Mouse (Mus musculus) limb, embryonic 11.5 days (tissue): ENCODE measurements at regions not wholly inside any gene's neighbourhood (a gene's known extent, or its start where the extent isn't known, plus 50 kb on each side); places are given as distances from the start of the nearest gene placed in this dataset.

Source experiments
- ATAC-seq: fragments of 200-750 bp; cut with Nextera tagmentation; 2 replicates; pipeline ENCODE4 v1.8.0; 2017; ENCODE audit warnings: low read depth; ENCODE audit not compliant: insufficient number of reproducible peaks, low FRiP score, low TSS enrichment
- DNase-seq: peaks from one replicate; pipeline ENCODE4 v3.0.0-alpha.2; 2015; ENCODE audit warnings: low spot score
- H3K27ac ChIP-seq: fragments of 300-500 bp; sonication (generic); replicated peaks from 2 replicates; pipeline ENCODE4 v1.5.1; 2014; ENCODE audit warnings: low read depth, mild to moderate bottlenecking, low read length
- H3K27me3 ChIP-seq: fragments of 300-500 bp; sonication (generic); 2 replicates; pipeline ENCODE4 v1.6.1; 2014; ENCODE audit warnings: mild to moderate bottlenecking, low read length, mixed read lengths; ENCODE audit not compliant: control insufficient read depth, insufficient read depth
- H3K36me3 ChIP-seq: fragments of 300-500 bp; sonication (generic); 2 replicates; pipeline ENCODE4 v1.6.1; 2014; ENCODE audit warnings: mild to moderate bottlenecking, low read length, moderate library complexity, mixed read lengths; ENCODE audit not compliant: control insufficient read depth, insufficient read depth
- H3K4me1 ChIP-seq: fragments of 300-500 bp; sonication (generic); 2 replicates; pipeline ENCODE4 v1.6.1; 2014; ENCODE audit warnings: low read length, mixed read lengths; ENCODE audit not compliant: control insufficient read depth, insufficient read depth
- H3K4me2 ChIP-seq: fragments of 300-500 bp; sonication (generic); 2 replicates; pipeline ENCODE4 v1.6.1; 2014; ENCODE audit warnings: low read depth, mild to moderate bottlenecking, moderate library complexity; ENCODE audit not compliant: severe bottlenecking
- H3K4me3 ChIP-seq: fragments of 300-500 bp; sonication (generic); 2 replicates; pipeline ENCODE4 v1.5.1; 2014; ENCODE audit warnings: low read depth, low read length
- H3K9ac ChIP-seq: fragments of 300-500 bp; sonication (generic); 2 replicates; pipeline ENCODE4 v1.6.1; 2014; ENCODE audit warnings: mild to moderate bottlenecking, low read length
- H3K9me3 ChIP-seq: fragments of 300-500 bp; sonication (generic); 2 replicates; pipeline ENCODE4 v1.6.1; 2016; ENCODE audit warnings: low read length; ENCODE audit not compliant: control insufficient read depth
- WGBS: fragments of 180-500 bp; shearing (Covaris S2); extraction: QIAGEN DNeasy Blood & Tissue Kit; methylation state at CpG from one replicate; pipeline ENCODE4 v1.1.7; 2014; 5-methylcytosine and 5-hydroxymethylcytosine counted together

- no peak overlapping the region for H3K9ac ChIP-seq
Measured at GRCm38 (mm10) chr7:72584427-72584826, 278.0 kb upstream of the Mctp2 start.

DNA sequence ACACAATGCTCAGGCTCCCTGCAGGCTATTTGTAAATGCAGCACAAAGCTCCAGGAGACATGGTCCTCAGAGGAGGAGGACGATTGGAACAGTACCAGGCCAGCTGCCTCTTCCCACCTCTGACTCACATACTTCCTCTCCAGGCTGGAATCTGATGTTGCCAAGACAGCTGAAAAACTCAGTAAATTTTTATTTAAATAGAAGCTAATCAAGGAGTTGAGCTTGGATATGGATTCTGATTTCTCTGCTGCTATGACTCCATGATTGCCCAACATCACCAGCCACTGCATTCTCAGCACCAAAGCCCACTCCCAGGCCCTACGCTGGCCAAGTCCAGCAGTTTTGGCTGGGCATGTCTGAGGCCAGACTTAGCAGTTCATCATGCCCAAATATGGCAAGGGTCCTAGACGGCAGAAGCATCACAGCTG is 282.8 kb upstream of the Mctp2 start:
- 75% methylated on average over 3 of the region's 3 CpGs for WGBS
- no peak overlapping the region for H3K4me2 ChIP-seq
- H3K9ac ChIP-seq = no peak overlapping the region
- H3K27ac ChIP-seq = no peak overlapping the region
- DNase-seq = no peak
- H3K36me3 ChIP-seq = no peaks in the 10 kb centered on the region
- ATAC-seq = no peak
- H3K4me1 ChIP-seq = no peaks in the 10 kb centered on the region
- no peaks in the 10 kb centered on the region for H3K27me3 ChIP-seq
- H3K9me3 ChIP-seq = no peaks in the 10 kb centered on the region
- H3K4me3 ChIP-seq = no peak overlapping the region

More at GRCm38 (mm10) chr7:72584427-72584826, 278.0 kb upstream of the Mctp2 start:
- Histone ChIP-seq H3K36me3 (no peaks in the 10 kb centered on the region), H3K9me3 (no peaks in the 10 kb centered on the region), H3K4me2 (no peak overlapping the region), H3K27ac (no peak overlapping the region), H3K4me3 (no peak overlapping the region), H3K27me3 (no peaks in the 10 kb centered on the region), H3K4me1 (no peaks in the 10 kb centered on the region)
- DNase-seq = no peak
- WGBS = 83% methylated on average over 3 of the region's 3 CpGs
- ATAC-seq = no peak

GRCm38 (mm10) chr7:72590351-72591115 is 284.1 kb upstream of the Mctp2 start:
- Histone ChIP-seq H3K27ac (no peak overlapping the region), H3K4me3 (no peak overlapping the region), H3K9me3 (no peaks in the 10 kb centered on the region), H3K27me3 (no peaks in the 10 kb centered on the region), H3K4me2 (no peak overlapping the region), H3K9ac (no peak overlapping the region), H3K4me1 (no peaks in the 10 kb centered on the region), H3K36me3 (no peaks in the 10 kb centered on the region)
- no peak for DNase-seq
- ATAC-seq = no peak
- WGBS = 81% methylated on average over 4 of the region's 4 CpGs

DNA sequence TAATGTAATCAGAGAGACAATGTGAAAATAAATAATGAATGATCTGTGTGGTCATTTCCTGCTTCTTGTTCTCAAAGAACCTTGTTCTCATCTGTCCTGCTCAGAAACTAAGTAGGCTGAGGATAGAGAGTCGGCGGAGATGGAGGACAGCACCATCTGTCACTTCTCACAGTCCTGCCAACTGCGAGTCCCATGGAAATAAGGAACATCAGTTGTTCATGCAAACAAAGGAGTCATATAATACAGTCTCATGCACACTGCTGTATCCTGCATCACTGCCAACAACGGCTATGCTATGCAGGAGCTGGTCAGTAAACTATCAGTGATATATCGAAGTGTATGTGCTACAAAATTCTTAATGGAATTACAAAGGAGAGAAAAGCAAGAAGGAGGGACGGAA is 285.7 kb upstream of the Mctp2 start:
- no peak for DNase-seq
- H3K27me3 ChIP-seq = no peaks in the 10 kb centered on the region

DNA sequence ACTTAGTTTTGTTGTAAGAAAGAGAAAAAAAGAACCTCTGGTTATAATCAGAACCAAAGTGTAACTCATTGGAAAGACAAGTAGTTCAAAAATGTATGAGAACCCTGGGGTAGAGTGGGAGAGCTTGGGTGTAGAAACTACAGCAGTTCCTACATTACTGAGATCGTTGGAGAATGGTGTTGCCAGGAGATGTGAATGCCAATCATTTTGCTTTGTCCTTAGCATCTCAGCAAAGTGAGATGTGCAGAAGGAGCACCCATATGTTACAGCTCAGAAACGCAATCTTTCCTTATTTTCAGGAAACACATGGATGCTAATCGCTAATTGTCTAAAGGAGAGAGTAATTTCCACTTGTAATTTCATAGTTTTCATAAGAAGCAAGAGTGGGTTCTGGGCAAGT is 286.2 kb upstream of the Mctp2 start:
- H3K27ac ChIP-seq = no peak overlapping the region
- H3K4me1 ChIP-seq = no peaks in the 10 kb centered on the region
- no peak overlapping the region for H3K4me2 ChIP-seq
- no peak for ATAC-seq
- H3K9ac ChIP-seq = no peak overlapping the region
- H3K36me3 ChIP-seq = no peaks in the 10 kb centered on the region
- whole genome bisulfite sequencing = 90% methylated on average over 3 of the region's 3 CpGs
- no peaks in the 10 kb centered on the region for H3K27me3 ChIP-seq
- no peak overlapping the region for H3K4me3 ChIP-seq
- no peak for DNase-seq
- no peaks in the 10 kb centered on the region for H3K9me3 ChIP-seq

More for the DNA sequence above, 285.7 kb upstream of the Mctp2 start:
- H3K27ac ChIP-seq = no peak overlapping the region
- H3K9me3 ChIP-seq = no peaks in the 10 kb centered on the region
- no peak overlapping the region for H3K4me3 ChIP-seq
- 87% methylated on average over 6 of the region's 6 CpGs for WGBS
- H3K4me2 ChIP-seq = no peak overlapping the region
- no peaks in the 10 kb centered on the region for H3K4me1 ChIP-seq
- no peak for ATAC-seq
- H3K9ac ChIP-seq = no peak overlapping the region
- no peaks in the 10 kb centered on the region for H3K36me3 ChIP-seq

- no peak overlapping the region for H3K27ac ChIP-seq
- H3K9me3 ChIP-seq = no peaks in the 10 kb centered on the region
- no peak overlapping the region for H3K4me3 ChIP-seq
- H3K4me2 ChIP-seq = no peak overlapping the region
- ATAC-seq (no peak), DNase-seq (no peak)
- no peak overlapping the region for H3K9ac ChIP-seq
- 86% methylated on average over 1 of the region's 1 CpGs for WGBS
- H3K36me3 ChIP-seq = no peaks in the 10 kb centered on the region
- H3K4me1 ChIP-seq = no peaks in the 10 kb centered on the region
- no peaks in the 10 kb centered on the region for H3K27me3 ChIP-seq
Measured at GRCm38 (mm10) chr7:72593259-72593658, 286.9 kb upstream of the Mctp2 start.

- Histone ChIP-seq H3K4me1 (no peaks in the 10 kb centered on the region), H3K27me3 (no peaks in the 10 kb centered on the region), H3K36me3 (no peaks in the 10 kb centered on the region), H3K4me2 (no peak overlapping the region), H3K9me3 (no peaks in the 10 kb centered on the region), H3K27ac (no peak overlapping the region), H3K4me3 (no peak overlapping the region), H3K9ac (no peak overlapping the region)
- 80% methylated on average over 1 of the region's 1 CpGs for WGBS
- DNase-seq = no peak
- no peak for ATAC-seq
Measured at GRCm38 (mm10) chr7:72594741-72595140, 288.3 kb upstream of the Mctp2 start.

GRCm38 (mm10) chr7:72596985-72597384 is 290.6 kb upstream of the Mctp2 start:
- Histone ChIP-seq H3K9me3 (no peaks in the 10 kb centered on the region), H3K27me3 (no peaks in the 10 kb centered on the region), H3K27ac (no peak overlapping the region), H3K4me1 (no peaks in the 10 kb centered on the region), H3K9ac (no peak overlapping the region), H3K4me3 (no peak overlapping the region), H3K4me2 (no peak overlapping the region), H3K36me3 (no peaks in the 10 kb centered on the region)
- ATAC-seq (no peak), DNase-seq (no peak)

GRCm38 (mm10) chr7:72601933-72602332 is 295.5 kb upstream of the Mctp2 start:
- H3K4me1 ChIP-seq = no peaks in the 10 kb centered on the region
- WGBS = 84% methylated on average over 8 of the region's 8 CpGs
- H3K36me3 ChIP-seq = no peaks in the 10 kb centered on the region
- ATAC-seq (no peak), DNase-seq (no peak)
- H3K27me3 ChIP-seq = no peaks in the 10 kb centered on the region
- no peak overlapping the region for H3K27ac ChIP-seq
- H3K9ac ChIP-seq = no peak overlapping the region
- no peak overlapping the region for H3K4me2 ChIP-seq
- no peak overlapping the region for H3K4me3 ChIP-seq
- H3K9me3 ChIP-seq = no peaks in the 10 kb centered on the region
